Mouse (Mus musculus): Measurements from ENCODE around the gene Tmem59.

DNA sequence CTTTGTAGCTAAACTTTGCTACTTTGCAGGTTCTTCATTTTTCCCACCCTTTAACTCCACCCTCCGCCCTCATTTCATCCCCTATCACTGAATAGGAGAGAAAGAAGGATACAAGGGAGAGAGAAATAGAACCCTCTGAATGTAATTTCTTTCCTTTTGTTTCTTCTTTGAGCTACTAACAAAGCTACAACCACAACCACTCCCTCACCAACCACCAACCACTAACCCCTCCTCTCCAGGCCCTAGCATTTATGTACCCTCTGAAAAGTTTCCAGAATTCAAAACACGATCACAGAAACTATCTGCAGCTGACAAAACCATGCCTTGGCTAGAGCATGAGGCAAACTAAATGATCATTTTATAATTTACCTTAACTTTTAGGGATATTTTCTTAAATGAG is 18.3 kb downstream of the Tmem59 start:
- no peak for TF ChIP-seq POLR2A (IDR thresholded peaks at IDR 0.05; ENCODE audit: low read depth, low read length)
- no peak for TF ChIP-seq CTCF (IDR thresholded peaks at IDR 0.05; ENCODE audit: borderline replicate concordance, insufficient read depth, low read length)

All from embryonic fibroblast, embryonic 13.5 days (primary cell).